Mouse (Mus musculus) embryo, embryonic 9.5 days (tissue): Measurements from ENCODE around the gene Spata31d1a.
"Not testable (repeated sequence)": the region's sequence is repeated elsewhere in the genome, so short reads cannot be mapped to it uniquely, and the experiment has no call there.

ENCODE experiments used
- DNase-seq: peaks from one replicate; pipeline ENCODE4 v3.0.0-alpha.2; 2017; ENCODE audit errors: extremely low spot score

Spata31d1a gene

DNA sequence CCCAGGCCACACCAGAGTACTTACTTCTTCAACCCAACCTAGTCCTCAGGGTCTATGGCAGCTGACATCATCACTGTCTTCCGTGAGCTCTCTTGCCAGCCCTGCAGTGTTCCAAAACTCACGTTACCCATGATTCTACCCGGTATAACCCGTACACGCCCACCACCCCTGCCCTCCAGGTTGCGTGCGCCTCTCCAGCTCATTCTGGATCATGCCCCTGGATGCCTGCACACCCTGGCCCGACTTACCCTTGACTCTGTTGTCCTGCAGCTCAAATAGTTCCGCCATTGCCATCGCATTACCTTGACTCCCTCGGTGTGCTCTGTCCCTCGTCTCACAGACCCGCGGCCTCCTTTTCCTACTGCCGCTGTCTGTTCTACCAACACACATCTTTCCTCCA is at the start of gene Spata31d1a:
Spata31d1a (minus strand) TSS at position 101 of the 400 bp plus-strand sequence.
- no peak for DNase-seq

DNA sequence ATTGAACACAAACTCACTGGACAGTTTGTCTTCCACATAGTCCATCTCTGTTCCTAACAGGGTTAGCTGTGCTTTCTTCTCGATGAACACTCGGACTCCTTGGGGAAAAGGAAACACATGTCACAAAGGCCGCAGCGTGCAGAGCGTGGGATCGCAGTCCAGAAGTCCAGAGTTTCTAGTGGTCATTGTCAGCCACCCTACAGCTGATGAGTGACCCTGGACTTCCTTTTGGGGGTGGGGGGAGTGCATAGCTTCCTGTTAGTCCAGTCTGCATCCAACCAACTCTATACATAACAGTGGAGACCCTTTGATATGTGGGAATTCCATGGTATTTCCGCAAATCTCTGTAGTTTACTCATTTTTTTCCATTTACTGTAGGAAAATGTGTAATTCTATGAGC is 46.8 kb upstream of the Spata31d1a start:
- no peak for DNase-seq

DNA sequence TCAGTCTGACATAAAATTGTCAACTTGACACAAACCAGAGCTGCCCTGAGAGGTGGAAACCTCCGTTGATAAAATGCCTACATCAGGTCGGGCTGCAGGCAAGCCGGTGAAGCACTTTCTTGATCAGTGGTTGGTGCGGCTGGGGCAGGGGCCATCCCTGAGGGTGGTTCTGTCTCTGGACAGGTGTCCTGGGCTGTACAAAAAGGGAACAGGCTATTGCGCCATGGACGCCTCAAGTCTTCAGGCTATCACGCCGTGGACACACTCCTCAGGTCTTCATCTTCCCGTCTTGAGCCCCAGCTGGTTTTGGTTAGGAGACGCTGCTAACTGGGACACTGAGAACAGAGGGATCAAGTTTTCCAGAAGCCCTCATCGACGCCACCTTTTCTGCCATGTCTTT is 40.2 kb upstream of the Spata31d1a start:
- no peak for DNase-seq

DNA sequence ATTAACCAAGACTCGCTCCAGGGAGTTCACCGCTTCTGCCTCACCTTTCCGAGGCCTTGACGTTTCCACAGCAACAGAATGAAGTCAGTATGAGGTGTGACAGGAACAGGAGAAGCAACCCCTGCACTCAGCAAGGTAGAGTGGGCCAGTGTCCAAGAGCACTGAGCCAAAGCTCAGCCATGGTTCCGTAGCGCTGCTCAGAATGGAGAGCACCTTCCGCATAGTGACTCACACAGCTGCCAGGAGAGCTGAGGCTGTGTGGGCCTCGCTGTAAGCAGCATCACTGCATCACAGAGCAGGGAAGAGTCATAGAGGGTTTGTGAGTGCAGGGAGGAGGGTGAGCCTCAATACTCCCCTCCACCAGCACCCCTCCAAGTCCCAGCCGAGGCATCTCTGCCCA is 36.6 kb upstream of the Spata31d1a start, which contains the start of gene 1700014D04Rik:
1700014D04Rik (minus strand) TSS at position 42 of the 400 bp plus-strand sequence.
- no peak for DNase-seq

DNA sequence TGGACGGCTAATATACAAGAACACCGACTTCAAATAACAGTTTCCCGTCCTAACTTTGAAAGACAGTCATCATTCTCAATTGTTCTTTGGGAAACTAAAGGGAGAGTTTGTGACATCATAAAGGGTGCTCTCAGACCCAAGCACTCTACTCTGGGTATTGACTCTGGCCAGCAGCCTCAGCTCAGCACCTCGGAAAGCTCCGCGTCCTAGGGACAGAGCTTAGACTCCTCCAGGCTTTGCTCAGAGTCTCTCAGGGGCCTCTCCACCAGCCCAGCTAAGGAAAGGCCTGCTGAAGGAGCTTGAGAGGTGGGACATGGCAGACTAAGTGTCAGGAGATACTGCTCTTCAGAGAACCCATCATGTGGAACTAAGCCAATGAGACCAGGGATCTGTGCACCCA is 36.0 kb upstream of the Spata31d1a start:
- no peak for DNase-seq

DNA sequence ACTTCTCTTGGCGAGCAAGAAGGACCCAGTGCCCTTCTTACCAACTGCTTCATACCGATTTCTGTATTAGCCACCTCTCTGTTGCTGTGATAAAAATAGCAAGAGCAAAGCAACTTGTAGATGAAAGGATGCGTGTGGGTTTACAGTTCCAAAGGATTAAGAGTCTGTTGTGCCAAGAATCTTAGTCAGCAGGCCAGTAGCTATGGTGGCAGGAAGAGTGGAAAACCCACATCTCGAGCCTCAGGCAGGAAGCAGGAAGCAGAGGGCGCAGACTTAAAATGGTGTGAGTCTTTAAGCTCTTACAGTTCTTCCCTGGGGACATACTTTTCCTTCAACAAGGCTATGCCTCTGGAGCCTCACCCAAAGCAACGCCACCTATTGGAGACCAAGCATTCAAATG is 35.3 kb upstream of the Spata31d1a start:
- no peak for DNase-seq

DNA sequence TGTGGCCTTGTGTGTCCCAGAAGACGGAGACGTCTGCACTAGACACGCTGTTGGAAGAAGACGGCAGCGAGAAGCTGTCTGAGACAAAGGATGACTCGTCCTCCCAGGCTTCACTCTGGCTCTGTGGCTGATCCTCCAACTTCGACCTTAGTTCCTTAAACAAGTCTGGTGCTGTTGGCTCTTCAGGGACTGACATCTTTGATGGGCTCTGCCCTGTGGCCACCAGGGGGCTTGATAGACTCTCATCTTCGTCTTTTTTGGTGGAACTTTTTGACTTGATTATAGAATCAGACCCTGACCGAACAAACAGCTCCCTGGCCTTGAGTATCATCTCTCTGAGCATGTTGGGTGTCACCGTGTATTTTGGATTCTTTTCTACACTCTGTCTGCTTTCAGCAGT is 31.6 kb upstream of the Spata31d1a start:
- no peak for DNase-seq

DNA sequence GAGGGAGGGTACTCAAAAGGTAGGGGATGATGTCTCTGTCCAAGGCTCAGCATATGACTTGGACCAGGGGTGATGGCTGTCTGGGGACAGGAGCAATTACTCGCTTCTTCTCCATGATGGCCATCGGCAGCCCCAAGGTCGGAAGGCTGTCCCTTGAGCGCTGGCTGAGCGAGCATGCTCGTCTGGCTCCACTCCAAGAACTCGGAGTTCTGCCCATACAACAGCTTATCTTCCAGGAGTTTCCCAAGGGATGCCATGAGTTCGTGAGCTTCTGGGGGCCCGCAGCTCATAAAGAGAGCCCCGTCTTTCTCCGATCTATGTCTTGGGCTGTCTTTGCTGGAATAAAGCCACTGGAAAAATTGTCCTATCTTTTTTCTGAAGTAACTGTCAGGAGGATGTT is 31.0 kb upstream of the Spata31d1a start:
- DNase-seq = no peak

DNA sequence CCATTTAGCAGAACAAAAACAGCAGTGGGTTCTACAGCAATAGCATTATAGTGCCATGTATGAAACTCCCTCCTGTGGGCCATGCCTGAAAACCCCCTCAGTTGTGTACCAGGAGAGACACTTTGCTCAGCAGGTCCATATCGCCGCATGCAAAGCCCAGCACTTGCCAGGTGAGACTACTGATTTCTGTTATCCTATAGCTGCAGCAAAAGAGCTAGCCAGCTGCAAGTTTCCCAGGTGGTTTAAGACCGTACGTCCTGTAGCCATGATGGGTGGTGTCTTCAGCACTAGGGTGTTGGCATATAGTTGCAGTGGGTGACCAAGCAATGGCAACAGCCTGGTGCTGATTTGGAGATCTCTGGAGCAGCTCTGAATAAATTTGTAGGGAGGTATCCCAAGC is 29.3 kb upstream of the Spata31d1a start:
- DNase-seq = no peak

DNA sequence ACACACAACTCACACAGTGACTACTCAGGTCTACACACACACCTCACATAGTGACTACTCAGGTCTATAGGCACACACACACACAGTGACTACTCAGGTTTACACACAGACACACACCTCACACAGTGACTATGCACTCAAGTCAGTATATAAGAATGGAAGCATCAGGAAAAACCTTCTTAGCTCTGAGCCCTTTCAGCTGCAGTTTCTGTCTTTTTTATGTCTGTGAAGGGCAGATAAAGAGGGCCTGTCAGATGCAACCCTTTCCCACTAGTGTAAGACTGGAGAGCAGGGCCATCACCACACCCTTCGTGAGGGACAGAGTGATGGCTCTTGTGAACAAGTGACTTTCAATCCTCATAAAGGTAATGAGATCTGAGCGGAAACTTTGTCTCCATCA is 28.3 kb upstream of the Spata31d1a start:
- no peak for DNase-seq

DNA sequence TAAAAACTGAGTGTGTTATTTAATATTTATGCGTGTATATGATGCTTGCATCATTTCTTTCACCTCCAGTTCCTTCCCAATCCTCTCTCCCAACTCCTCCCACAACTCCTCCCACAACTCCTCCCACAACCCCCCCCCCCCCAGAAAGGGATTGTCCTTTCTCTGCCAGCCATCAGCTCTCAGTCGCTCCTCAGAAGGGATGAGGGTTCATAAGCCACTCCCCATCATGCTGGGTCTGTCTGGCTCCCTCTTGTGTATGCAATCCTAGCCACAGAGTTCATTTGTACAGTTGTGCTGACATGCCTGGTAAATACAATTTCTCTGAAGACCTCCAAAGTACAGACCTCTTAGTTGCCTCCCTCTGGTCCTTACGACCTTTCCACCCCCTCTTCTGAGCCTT is 25.1 kb upstream of the Spata31d1a start:
- DNase-seq = peak; percentile 34

DNA sequence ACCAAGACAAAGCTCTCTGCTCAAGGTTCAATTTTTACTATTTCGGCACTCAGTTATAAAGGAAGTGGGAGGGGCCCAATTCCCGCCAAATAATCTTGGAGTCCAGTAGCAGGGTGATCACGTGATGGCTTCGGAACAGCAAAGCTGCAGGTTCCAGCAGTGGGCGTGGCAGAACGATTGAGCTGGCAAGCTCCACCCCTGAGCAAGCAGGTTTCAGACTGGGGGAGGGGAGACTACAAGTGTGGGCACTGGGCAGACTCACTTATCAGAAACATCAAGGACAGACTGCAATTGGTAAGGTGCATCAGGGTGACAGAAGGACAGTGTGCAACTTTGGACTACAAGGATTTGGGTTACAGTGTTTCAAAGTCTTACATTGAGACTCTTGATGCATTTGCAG is 24.2 kb upstream of the Spata31d1a start:
- DNase-seq = not testable (repeated sequence)

DNA sequence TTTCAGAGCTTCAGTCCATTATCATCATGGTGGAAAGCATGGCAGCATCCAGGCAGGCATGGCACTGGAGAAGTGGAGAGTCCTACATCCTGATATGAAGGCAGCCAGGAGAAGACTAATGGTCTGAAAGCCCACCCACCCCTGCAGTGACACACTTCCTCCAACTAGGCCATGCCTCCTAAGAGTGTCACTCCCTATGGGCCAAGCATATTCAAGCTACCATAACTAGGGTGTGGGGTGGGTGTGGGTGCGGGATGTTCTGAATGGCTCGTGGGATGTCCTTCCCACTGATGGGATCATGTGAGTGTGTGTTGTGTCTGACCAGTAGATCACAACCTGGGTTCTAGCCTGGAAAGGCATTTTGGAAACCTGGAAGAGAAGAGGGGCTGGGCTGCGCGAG is 23.8 kb upstream of the Spata31d1a start:
- DNase-seq = no peak

DNA sequence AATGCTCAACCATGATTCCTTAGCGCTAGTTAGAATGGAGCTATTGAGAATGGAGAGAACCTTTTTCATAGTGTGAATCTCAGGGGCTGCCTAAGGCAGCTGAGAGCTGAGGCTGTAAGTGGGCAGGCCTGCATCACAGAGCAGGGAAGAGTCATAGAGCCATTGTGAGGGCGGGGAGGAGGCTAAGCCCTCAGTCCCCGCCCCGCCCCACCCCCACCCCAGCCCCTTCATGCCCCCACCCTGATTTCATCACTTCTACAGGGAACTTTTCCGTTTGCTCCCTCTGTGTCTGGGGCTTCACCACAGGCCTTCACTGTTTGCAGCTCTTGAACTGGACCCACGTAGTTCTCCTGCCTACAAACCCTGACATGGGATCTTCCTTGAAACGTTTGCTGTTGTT is 21.5 kb upstream of the Spata31d1a start, which contains the start of gene Spata31d1d:
Spata31d1d (minus strand) TSS at position 101 of the 400 bp plus-strand sequence.
- no peak for DNase-seq

DNA sequence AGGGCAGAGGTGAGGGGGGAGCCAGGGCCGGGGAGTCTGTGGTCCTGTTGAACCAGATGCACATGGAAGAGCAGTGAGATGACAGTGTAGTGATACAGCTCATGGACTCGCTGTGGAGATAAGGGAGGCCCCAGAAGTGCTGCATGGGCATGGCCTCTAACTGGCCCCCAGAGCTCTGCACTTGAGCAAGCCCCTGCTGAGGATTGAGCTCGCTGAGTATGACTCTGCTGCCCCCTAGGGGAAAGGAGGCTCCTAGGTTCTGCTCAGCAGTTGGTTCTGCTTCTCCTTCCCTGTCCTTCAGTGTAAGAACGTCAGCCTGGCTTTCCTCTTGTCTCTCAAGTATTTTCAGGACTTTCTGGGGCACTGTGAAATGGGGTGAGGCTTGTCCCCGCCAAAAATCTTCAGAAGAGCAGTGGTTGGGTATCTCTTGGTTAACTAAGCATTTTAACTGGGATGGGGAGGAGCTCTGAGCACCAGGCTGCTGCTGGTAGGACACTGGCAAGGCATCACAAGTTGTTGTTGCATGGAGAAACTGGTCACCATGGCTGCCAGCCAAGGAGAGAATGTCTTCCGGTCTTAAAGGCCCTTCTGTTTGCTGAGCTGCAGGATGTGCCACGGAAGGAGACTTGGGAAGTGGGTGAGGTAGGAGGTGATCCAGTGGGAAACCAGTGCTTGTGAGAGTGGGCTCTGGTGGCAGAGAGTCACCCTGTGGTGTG is 18.4 kb upstream of the Spata31d1a start:
- peak; percentile 87 for DNase-seq

DNA sequence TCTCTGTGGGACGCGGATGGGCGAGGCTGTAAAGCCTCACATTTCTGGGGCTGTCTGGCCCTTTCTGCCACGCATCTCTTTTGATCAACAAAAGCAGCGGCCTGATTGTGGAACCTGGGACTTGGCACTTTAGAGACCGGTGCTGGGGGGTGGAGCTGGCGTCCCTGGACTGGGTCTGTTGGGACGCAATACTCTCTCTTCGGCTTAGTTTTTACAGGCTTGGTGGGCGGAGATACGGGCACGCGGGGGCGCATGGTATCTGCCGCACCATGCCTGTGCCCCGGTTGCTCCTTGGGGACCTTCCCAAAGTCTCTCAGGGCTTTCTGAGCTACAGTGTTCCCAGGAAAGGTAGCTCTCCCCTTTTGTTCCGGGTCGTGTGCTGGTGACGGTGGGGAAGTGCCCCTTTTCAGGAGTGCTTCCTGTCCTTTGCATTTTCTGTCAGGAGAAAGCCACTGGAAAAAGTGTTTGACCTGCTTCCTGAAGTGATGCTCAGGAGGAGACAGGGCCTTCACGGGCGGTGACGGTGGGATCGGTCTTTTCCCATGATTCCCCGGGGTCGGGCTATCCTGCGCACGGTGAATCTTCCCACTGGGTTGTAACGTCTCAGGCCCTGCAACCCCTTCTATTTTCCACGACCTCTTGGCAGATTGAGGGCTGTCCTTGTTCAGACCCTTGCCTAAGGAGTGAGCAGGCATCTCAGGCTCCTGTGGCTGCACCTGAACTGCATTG is 16.2 kb upstream of the Spata31d1a start:
- no peak for DNase-seq

DNA sequence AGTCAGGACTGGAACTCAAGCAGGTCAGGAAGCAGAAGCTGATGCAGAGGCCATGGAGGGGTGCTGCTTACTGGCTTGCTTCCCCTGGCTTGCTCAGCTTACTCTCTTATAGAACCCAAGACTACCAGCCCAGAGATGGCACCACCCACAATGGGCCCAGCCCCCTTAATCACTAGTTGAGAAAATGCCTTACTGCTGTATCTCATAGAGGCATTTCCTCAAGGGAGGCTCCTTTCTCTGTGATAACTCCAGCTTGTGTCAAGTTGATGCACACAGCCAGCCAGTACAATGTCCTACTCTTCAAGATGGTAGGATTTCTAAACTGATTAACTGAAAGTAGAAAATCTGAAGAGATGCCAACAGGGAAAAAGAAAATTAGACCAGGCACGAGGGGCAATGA is 12.0 kb upstream of the Spata31d1a start:
- not testable (repeated sequence) for DNase-seq

DNA sequence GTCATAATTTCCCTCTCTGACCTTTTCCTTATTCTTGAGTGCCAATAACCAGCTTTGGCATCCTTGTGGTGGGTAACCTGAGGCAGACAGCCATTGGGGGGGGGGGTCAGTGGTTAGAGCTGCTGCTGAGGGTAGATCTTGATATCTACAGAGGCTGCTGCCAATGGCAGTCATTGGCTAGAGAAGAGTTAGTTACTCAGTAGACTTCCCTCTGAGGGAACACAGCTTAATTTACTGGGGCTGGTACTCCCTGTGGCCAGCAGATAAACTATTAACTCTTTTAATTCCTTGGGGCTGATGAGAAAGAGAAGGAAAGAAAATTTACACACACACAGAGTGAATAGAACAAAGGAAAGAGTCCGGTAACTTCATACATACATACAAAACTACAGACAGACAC is 9.3 kb upstream of the Spata31d1a start:
- DNase-seq = no peak

DNA sequence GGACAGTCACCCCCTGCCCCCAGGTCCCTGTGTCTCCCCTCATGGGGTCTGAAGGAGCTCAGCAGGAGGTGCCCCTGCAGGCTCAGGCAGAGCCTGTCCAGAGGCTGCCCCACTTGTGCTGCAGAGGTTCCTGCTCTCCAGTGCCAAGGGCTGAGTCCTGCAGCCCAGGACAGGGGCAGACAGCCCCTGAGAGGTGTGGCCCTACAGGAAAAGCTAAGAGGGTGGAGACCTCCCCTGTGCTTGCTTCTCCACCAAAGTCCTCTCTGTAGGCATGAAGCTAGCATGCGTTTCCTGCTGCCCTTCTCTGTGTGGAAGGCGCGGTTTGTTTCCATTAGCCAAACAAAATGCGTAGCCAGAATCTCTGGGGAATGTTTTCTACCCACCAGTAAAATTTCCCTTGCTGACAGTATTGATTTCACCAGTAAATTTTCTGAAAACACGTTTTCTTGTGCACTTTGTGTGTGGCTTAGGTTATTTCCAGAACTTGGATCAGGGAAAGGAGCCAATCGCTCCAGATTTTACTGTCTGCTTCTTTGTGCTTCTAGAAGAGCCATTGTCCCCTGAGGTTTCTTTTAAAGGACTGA is 8.8 kb upstream of the Spata31d1a start:
- not testable (repeated sequence) for DNase-seq

DNA sequence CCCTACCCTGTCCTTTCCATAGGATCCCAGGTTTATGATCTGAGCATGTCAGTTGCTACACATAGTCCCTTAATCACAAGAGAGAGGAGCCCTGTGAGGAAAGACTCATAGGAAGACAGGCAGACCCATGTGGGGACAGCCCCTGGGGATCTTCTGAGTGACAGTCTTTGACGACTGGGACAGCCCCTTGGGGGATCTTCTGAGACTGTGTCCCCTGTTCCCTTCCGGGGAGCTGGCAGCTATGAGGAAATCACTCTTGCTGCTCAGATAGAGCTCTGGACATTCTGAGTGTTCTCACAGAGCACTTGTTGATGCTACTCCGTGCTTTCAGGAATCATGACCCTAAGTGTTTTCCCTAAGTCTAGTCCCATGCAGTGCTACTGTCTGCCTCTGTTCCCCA is 3.6 kb upstream of the Spata31d1a start:
- DNase-seq = no peak

DNA sequence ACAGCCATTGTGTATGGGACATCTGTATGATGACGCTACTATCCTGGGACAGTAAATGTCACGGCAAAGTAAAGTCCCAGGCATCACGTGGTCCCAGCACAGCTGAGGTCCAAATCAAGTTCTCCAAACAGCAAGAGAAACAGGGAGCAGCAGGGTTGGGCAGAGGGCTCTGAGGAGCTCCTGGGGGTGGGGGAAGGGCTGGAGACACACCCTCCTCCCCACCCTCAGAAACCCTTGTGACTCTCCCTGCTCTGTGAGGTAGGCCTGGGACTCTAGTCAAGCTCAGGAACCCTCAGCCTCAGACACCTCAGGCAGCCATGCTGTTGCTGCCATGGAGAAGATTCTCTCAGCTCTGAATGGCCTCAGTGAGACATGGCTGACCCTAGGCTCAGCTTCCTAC is 1.9 kb upstream of the Spata31d1a start, which contains the start of gene Spata31d1b:
Spata31d1b (plus strand) TSS at position 301 of the 400 bp plus-strand sequence.
- not testable (repeated sequence) for DNase-seq

DNA sequence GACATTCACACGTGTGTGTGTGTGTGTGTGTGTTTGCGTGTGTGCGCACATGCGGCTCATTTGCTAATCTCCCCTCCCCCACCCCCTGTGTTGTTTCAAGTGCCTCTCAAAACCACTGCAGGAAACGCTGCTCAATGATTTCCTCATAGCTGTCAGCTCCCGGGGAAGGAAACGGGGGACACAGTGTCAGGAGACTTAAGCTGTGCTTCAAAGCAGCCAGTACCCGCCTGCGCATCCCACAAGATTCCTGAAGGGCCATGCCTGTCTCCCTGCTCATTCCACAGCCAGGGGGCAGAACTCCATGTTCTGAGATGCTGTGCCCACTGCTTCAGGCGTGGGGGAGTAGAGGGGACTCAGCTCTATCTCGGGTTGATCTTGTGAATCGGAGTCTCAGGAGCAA is 5.6 kb downstream of the Spata31d1a start:
- peak; percentile 22 for DNase-seq

DNA sequence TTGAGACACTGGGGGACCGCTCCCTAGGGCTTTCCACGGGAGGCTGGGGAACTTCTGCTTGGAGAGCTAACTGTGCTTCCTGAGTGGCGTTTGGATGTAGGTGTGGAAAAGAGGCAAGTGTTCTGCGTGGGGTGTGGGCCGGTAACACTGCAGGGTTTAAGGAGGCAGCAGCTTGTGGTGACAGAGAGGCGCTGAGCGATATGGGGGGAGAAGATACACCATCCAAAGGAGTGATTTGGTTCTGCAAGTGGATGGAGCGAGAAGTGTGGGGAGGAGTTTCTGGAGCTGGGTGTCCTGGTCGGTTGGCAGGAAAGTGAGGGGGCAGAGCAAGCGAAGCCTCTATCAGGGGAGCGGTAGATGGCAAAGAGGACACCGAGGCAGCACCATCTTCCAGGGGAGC is 6.6 kb downstream of the Spata31d1a start:
- no peak for DNase-seq
